Mouse (Mus musculus): ENCODE results near the gene Gmppb.

The Gmppb gene

GRCm38 (mm10) chr9:108051184-108051930 lies 2.3 kb downstream of the Gmppb start:
- no peak for DNase-seq (ENCODE audit: low spot score in 2 of 2)

- no peak for DNase-seq (ENCODE audit: low spot score in 2 of 2)
Observed at GRCm38 (mm10) chr9:108051931-108052220, 2.8 kb downstream of the Gmppb start.

GRCm38 (mm10) chr9:108052411-108052810 lies 3.4 kb downstream of the Gmppb start:
- no peak for DNase-seq (ENCODE audit: low spot score in 2 of 2)

GRCm38 (mm10) chr9:108052885-108053664 lies 4.0 kb downstream of the Gmppb start, which contains the start of gene Amigo3:
Gene Amigo3, plus strand, starts transcription at chr9:108053159.
- DNase-seq (ENCODE audit: low spot score in 2 of 2), result peak; percentile 95 to 98

- no peak for DNase-seq (ENCODE audit: low spot score in 2 of 2)
Observed at GRCm38 (mm10) chr9:108053665-108054225, 4.7 kb downstream of the Gmppb start.

- DNase-seq (ENCODE audit: low spot score in 2 of 2), result no peak
Observed at GRCm38 (mm10) chr9:108054331-108055040, 5.4 kb downstream of the Gmppb start.

GRCm38 (mm10) chr9:108055061-108055460 lies 6.0 kb downstream of the Gmppb start:
- no peak for DNase-seq (ENCODE audit: low spot score in 2 of 2)

GRCm38 (mm10) chr9:108055661-108056237 lies 6.7 kb downstream of the Gmppb start:
- DNase-seq (ENCODE audit: low spot score in 2 of 2), result no peak

- DNase-seq (ENCODE audit: low spot score in 2 of 2), result no peak
Observed at GRCm38 (mm10) chr9:108056361-108057261, 7.6 kb downstream of the Gmppb start.

GRCm38 (mm10) chr9:108057262-108057562 lies 8.2 kb downstream of the Gmppb start:
- DNase-seq (ENCODE audit: low spot score in 2 of 2), result no peak

GRCm38 (mm10) chr9:108058291-108058690 lies 9.2 kb downstream of the Gmppb start:
- DNase-seq (ENCODE audit: low spot score in 2 of 2), result no peak

- no peak for DNase-seq (ENCODE audit: low spot score in 2 of 2)
Observed at GRCm38 (mm10) chr9:108062142-108062541, 13.1 kb downstream of the Gmppb start.

GRCm38 (mm10) chr9:108063361-108063760 lies 14.3 kb downstream of the Gmppb start:
- no peak for DNase-seq (ENCODE audit: low spot score in 2 of 2)

- peak in 1 of 2 experiments; percentile 66 for DNase-seq (ENCODE audit: low spot score in 2 of 2)
Observed at GRCm38 (mm10) chr9:108065491-108066011, 16.5 kb downstream of the Gmppb start.

GRCm38 (mm10) chr9:108067199-108067598 lies 18.2 kb downstream of the Gmppb start:
- no peak for DNase-seq (ENCODE audit: low spot score in 2 of 2)

GRCm38 (mm10) chr9:108067900-108068299 lies 18.9 kb downstream of the Gmppb start:
- peak in 1 of 2 experiments; percentile 81 for DNase-seq (ENCODE audit: low spot score in 2 of 2)

GRCm38 (mm10) chr9:108069007-108069406 lies 20.0 kb downstream of the Gmppb start:
- no peak for DNase-seq (ENCODE audit: low spot score in 2 of 2)

GRCm38 (mm10) chr9:108069529-108069928 lies 20.5 kb downstream of the Gmppb start:
- no peak for DNase-seq (ENCODE audit: low spot score in 2 of 2)

GRCm38 (mm10) chr9:108071801-108072200 lies 22.8 kb downstream of the Gmppb start:
- no peak for DNase-seq (ENCODE audit: low spot score in 2 of 2)

GRCm38 (mm10) chr9:108072481-108072924 lies 23.5 kb downstream of the Gmppb start:
- DNase-seq (ENCODE audit: low spot score in 2 of 2), result no peak

Data from frontal cortex, postnatal 14 days (tissue).